Mouse (Mus musculus) heart, embryonic 15.5 days (tissue): ENCODE results near the gene Lefty1. TPM values are rescaled to one million over a fixed set of nuclear protein-coding genes. Genes with fewer than 3 reads are reported as not detected.
A peak's percentile ranks its signal among the peaks of the same experiment; 100 is the strongest.
"Not testable (repeated sequence)": the region's sequence is repeated elsewhere in the genome, so short reads cannot be mapped to it uniquely, and the experiment has no call there.

ENCODE experiments used
- ATAC-seq: fragments of 200-750 bp; cut with Nextera tagmentation; replicated peaks from 2 replicates; pipeline ENCODE4 v1.8.0; 2017; ENCODE audit warnings: low read depth, moderate TSS enrichment; ENCODE audit not compliant: insufficient number of reproducible peaks, insufficient read depth, low FRiP score
- H3K27ac ChIP-seq: fragments of 300-500 bp; sonication (generic); 2 replicates; pipeline ENCODE4 v1.5.1; 2015; ENCODE audit warnings: mild to moderate bottlenecking, inconsistent platforms
- H3K27me3 ChIP-seq: fragments of 300-500 bp; sonication (generic); 2 replicates; pipeline ENCODE4 v1.6.1; 2015; ENCODE audit warnings: inconsistent platforms
- H3K36me3 ChIP-seq: fragments of 300-500 bp; sonication (generic); 2 replicates; pipeline ENCODE4 v1.6.1; 2015; ENCODE audit warnings: mild to moderate bottlenecking, inconsistent platforms
- H3K4me1 ChIP-seq: fragments of 300-500 bp; sonication (generic); replicated peaks from 2 replicates; pipeline ENCODE4 v1.6.1; 2015; ENCODE audit warnings: inconsistent platforms
- H3K4me2 ChIP-seq: fragments of 300-500 bp; sonication (generic); 2 replicates; pipeline ENCODE4 v1.6.1; 2015; ENCODE audit warnings: inconsistent platforms, mild to moderate bottlenecking, moderate library complexity
- H3K4me3 ChIP-seq: fragments of 300-500 bp; sonication (generic); 2 replicates; pipeline ENCODE4 v1.5.1; 2015; ENCODE audit warnings: mild to moderate bottlenecking, inconsistent platforms
- H3K9ac ChIP-seq: fragments of 300-500 bp; sonication (generic); 2 replicates; pipeline ENCODE4 v1.6.1; 2015; ENCODE audit warnings: mild to moderate bottlenecking, inconsistent platforms
- H3K9me3 ChIP-seq: fragments of 300-500 bp; sonication (generic); replicated peaks from 2 replicates; pipeline ENCODE4 v1.6.1; 2016; ENCODE audit warnings: inconsistent platforms
- WGBS: fragments of 180-500 bp; shearing (Covaris S2); methylation state at CpG from one replicate; pipeline ENCODE4 v1.1.7; 2015; ENCODE audit warnings: mixed read lengths; 5-methylcytosine and 5-hydroxymethylcytosine counted together
- polyA plus RNA-seq: library from polyadenylated mRNA; unstranded; fragments of >200 nt; fragmentation: Nextera tagmentation; extraction: Ambion mirVana; gene quantifications from 2 replicates; pipeline ENCODE4 v1.2.1, GENCODE M21; 2015

The Lefty1 gene
- polyA plus RNA-seq, 1 experiment from 2014 or later: 1.0 TPM

DNA sequence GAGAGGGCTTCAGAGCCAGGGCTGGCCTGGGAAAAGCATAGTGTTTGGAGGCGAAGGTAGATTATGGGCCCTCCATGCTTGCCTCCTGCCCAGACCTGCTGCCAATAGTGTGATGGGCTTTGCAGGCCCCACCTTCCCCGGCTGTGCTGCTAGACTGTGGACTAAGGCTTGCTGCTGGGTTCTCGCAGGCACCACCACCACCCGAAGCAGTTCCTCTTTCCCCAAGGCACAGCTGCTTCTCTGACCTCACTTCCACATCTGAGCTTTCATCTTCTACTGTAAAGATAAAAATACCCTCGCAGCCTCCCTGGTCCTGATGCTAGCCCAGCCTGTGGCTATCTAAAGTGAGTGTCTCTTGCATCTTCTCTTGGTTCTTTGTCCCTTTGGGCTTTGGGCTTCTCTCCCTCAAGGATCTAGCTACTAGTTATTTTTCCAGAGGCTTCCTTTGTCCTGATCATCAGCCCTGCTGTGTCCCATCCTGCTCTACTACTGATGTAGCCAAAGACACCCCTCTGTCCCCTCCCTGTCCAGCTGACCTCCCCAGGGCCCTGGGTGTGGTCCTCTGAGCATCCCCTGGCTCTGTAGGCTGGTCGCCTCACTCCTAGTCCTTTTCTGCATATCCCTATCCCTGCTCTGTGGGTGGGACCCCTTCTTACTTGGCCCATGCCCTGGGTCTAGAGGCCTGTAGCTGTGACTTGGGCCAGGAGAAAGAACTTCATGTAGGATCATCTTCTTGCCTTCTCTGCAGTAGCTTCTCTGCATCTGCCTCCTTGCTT is 12.4 kb upstream of the Lefty1 start:
- 58% methylated on average over 6 of the region's 6 CpGs for WGBS
- H3K27ac ChIP-seq: no peak overlapping the region
- H3K9me3 ChIP-seq: no peaks in the 10 kb centered on the region
- no peaks in the 10 kb centered on the region for H3K4me1 ChIP-seq
- H3K4me2 ChIP-seq: no peak overlapping the region
- no peak overlapping the region for H3K4me3 ChIP-seq
- no peak overlapping the region for H3K9ac ChIP-seq
- H3K36me3 ChIP-seq: no peaks in the 10 kb centered on the region
- no peaks in the 10 kb centered on the region for H3K27me3 ChIP-seq
- ATAC-seq: no peak

- WGBS: 42% methylated on average over 2 of the region's 2 CpGs
- Histone ChIP-seq H3K27me3 (no peaks in the 10 kb centered on the region), H3K4me1 (no peaks in the 10 kb centered on the region), H3K27ac (no peak overlapping the region), H3K4me3 (no peak overlapping the region), H3K36me3 (no peaks in the 10 kb centered on the region), H3K4me2 (no peak overlapping the region), H3K9me3 (no peaks in the 10 kb centered on the region), H3K9ac (no peak overlapping the region)
- ATAC-seq: no peak
These were observed 10.1 kb upstream of the Lefty1 start for GRCm38 (mm10) chr1:180924737-180925136.

GRCm38 (mm10) chr1:180926286-180926685 is 8.5 kb upstream of the Lefty1 start:
- ATAC-seq: no peak
- Histone ChIP-seq H3K9me3 (no peaks in the 10 kb centered on the region), H3K4me3 (no peak overlapping the region), H3K27ac (no peak overlapping the region), H3K36me3 (no peaks in the 10 kb centered on the region), H3K4me2 (no peak overlapping the region), H3K4me1 (no peaks in the 10 kb centered on the region), H3K9ac (no peak overlapping the region), H3K27me3 (no peaks in the 10 kb centered on the region)
- WGBS: 68% methylated on average over 4 of the region's 4 CpGs

DNA sequence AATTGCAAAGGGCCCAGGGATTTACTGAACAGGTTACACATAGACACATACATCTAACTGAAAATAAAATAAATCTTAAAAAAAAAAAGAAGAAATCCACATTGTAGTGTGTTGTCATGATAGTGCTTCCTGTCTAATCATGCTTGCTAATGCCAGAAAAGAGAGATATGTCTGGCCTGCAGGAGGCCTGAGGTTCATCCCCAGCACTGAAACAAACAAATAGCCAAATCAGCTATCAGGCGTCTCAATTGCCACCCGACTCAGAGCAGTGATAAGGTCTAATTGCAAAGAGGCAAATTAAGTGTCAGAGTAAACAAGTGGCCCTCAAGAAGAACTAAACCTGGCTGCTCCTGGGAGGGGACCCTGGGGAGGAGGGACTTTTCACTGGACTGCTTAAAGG is 5.2 kb upstream of the Lefty1 start:
- WGBS: 39% methylated on average over 2 of the region's 2 CpGs
- no peak overlapping the region for H3K9ac ChIP-seq
- ATAC-seq: no peak
- no peak overlapping the region for H3K4me3 ChIP-seq
- no peaks in the 10 kb centered on the region for H3K4me1 ChIP-seq
- no peaks in the 10 kb centered on the region for H3K36me3 ChIP-seq
- no peak overlapping the region for H3K4me2 ChIP-seq
- no peaks in the 10 kb centered on the region for H3K9me3 ChIP-seq
- H3K27me3 ChIP-seq: peaks cover 15% of the 10 kb centered on the region
- H3K27ac ChIP-seq: no peak overlapping the region

GRCm38 (mm10) chr1:180931106-180931505 is 3.7 kb upstream of the Lefty1 start:
- no peak overlapping the region for H3K9ac ChIP-seq
- H3K4me2 ChIP-seq: no peak overlapping the region
- no peak overlapping the region for H3K27ac ChIP-seq
- no peaks in the 10 kb centered on the region for H3K36me3 ChIP-seq
- no peaks in the 10 kb centered on the region for H3K9me3 ChIP-seq
- 61% methylated on average over 3 of the region's 3 CpGs for WGBS
- no peak overlapping the region for H3K4me3 ChIP-seq
- H3K4me1 ChIP-seq: no peaks in the 10 kb centered on the region
- H3K27me3 ChIP-seq: peaks cover 30% of the 10 kb centered on the region
- no peak for ATAC-seq

DNA sequence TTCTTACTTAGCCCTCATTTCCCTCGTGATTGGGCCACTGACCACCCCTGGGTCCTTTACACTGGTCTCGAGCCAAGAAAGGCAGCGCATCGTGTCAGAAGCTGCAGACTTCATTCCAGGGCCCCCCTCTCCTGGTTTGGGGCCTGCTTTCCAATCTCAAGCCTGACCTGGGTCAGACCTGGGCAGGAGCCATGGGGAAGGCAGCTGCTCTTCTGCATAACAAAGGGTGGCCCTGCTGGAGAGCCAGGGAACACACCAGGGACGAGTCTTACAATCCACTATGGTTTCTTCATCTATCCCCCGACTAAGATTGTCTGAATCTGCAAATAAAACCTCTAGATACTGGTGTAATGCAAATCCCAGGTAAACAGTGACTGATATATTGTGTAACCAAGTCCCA is 1.2 kb upstream of the Lefty1 start:
- Histone ChIP-seq H3K27me3 (peaks cover 40% of the 10 kb centered on the region), H3K36me3 (no peaks in the 10 kb centered on the region), H3K27ac (no peak overlapping the region), H3K9ac (no peak overlapping the region), H3K9me3 (no peaks in the 10 kb centered on the region), H3K4me1 (peaks cover 4% of the 10 kb centered on the region), H3K4me3 (no peak overlapping the region), H3K4me2 (no peak overlapping the region)
- WGBS: 37% methylated on average over 6 of the region's 6 CpGs
- no peak for ATAC-seq

- ATAC-seq: peak; percentile 82
- H3K9me3 ChIP-seq, H3K36me3 ChIP-seq, H3K27ac ChIP-seq: not testable (repeated sequence)
- Histone ChIP-seq H3K27me3 (peaks cover 40% of the 10 kb centered on the region), H3K4me1 (peaks cover 14% of the 10 kb centered on the region), H3K4me2 (peak overlapping the region; percentile 67), H3K4me3 (peak overlapping the region; percentile 41), H3K9ac (peak overlapping the region; percentile 33)
- WGBS: 5% methylated on average over 35 of the region's 41 CpGs
These were observed 2.0 kb downstream of the Lefty1 start for GRCm38 (mm10) chr1:180936610-180937398.

GRCm38 (mm10) chr1:180937631-180938030 is 2.8 kb downstream of the Lefty1 start:
- not testable (repeated sequence) for H3K4me3 ChIP-seq, H3K27ac ChIP-seq, ATAC-seq, H3K9me3 ChIP-seq, H3K9ac ChIP-seq, H3K36me3 ChIP-seq, H3K4me2 ChIP-seq
- H3K27me3 ChIP-seq: peaks cover 40% of the 10 kb centered on the region
- 64% methylated on average over 13 of the region's 13 CpGs for WGBS
- peaks cover 18% of the 10 kb centered on the region for H3K4me1 ChIP-seq

- not testable (repeated sequence) for H3K9ac ChIP-seq, H3K4me2 ChIP-seq, H3K27ac ChIP-seq, H3K36me3 ChIP-seq, H3K9me3 ChIP-seq, ATAC-seq, H3K4me3 ChIP-seq
- Histone ChIP-seq H3K4me1 (peaks cover 28% of the 10 kb centered on the region), H3K27me3 (peaks cover 30% of the 10 kb centered on the region)
- 74% methylated on average over 2 of the region's 2 CpGs for WGBS
These were observed 4.0 kb downstream of the Lefty1 start for GRCm38 (mm10) chr1:180938781-180939180.

GRCm38 (mm10) chr1:180940776-180941460 is 6.1 kb downstream of the Lefty1 start:
- H3K27me3 ChIP-seq: peaks cover 11% of the 10 kb centered on the region
- 93% methylated on average over 7 of the region's 7 CpGs for WGBS
- no peaks in the 10 kb centered on the region for H3K9me3 ChIP-seq
- peak overlapping the region; percentile 85 for H3K4me3 ChIP-seq
- H3K27ac ChIP-seq: peak overlapping the region; percentile 89
- peaks cover 46% of the 10 kb centered on the region for H3K4me1 ChIP-seq
- ATAC-seq: no peak
- peak overlapping the region; percentile 78; the same call in 1 of the 2 replicates for H3K9ac ChIP-seq
- peak overlapping the region; percentile 95 for H3K4me2 ChIP-seq
- H3K36me3 ChIP-seq: no peaks in the 10 kb centered on the region

DNA sequence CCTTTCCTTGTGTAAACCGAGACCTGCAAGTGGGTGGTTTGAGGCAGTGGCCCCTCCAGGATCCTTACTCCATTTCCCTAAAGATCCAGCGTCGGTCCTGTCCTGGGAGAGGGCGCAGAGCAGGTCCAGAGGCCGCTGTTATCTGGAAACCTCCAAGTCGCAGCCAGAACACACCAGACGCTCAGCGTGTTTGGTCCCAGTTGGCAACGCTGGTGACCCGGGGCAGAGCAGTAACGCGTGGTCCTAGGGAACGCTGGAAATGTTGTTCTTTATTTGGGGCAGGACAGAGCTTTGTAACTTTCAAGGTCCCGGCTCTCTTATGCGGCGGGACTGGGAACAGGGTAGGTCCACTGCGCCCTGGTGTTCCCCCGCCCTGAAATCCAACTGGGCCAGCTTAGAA is 6.9 kb downstream of the Lefty1 start:
- Histone ChIP-seq H3K9me3 (no peaks in the 10 kb centered on the region), H3K27me3 (peaks cover 9% of the 10 kb centered on the region; the same call in 1 of the 2 replicates), H3K27ac (peak overlapping the region; percentile 89), H3K9ac (peak overlapping the region; percentile 78), H3K36me3 (no peaks in the 10 kb centered on the region), H3K4me2 (peak overlapping the region; percentile 95), H3K4me1 (peaks cover 51% of the 10 kb centered on the region), H3K4me3 (peak overlapping the region; percentile 85)
- WGBS: 3% methylated on average over 18 of the region's 18 CpGs
- no peak; the same call in 1 of the 2 replicates for ATAC-seq
